Mouse (Mus musculus) hindbrain, postnatal 0 days (tissue): Measurements from ENCODE around the gene Itga8. TPM values are rescaled to one million over a fixed set of nuclear protein-coding genes. Genes with fewer than 3 reads are reported as not detected.
A peak's percentile ranks its signal among the peaks of the same experiment; 100 is the strongest.

Experiments used
- ATAC-seq: fragments of 200-750 bp; cut with Nextera tagmentation; 2 replicates; pipeline ENCODE4 v1.8.0; 2017; ENCODE audit warnings: mild to moderate bottlenecking, moderate TSS enrichment, moderate library complexity
- DNase-seq: peaks from one replicate; pipeline ENCODE4 v3.0.0-alpha.2; 2015; ENCODE audit warnings: low spot score
- H3K27ac ChIP-seq: fragments of 300-500 bp; sonication (generic); 2 replicates; pipeline ENCODE4 v1.5.1; 2014; ENCODE audit warnings: mild to moderate bottlenecking
- H3K27me3 ChIP-seq: fragments of 300-500 bp; sonication (generic); 2 replicates; pipeline ENCODE4 v1.6.1; 2014; ENCODE audit warnings: low read length, mixed read lengths; ENCODE audit not compliant: insufficient read depth
- H3K36me3 ChIP-seq: fragments of 300-500 bp; sonication (generic); 2 replicates; pipeline ENCODE4 v1.6.1; 2014; ENCODE audit warnings: low read length, mixed read lengths; ENCODE audit not compliant: insufficient read depth
- H3K4me1 ChIP-seq: fragments of 300-500 bp; sonication (generic); 2 replicates; pipeline ENCODE4 v1.6.1; 2014; ENCODE audit warnings: antibody characterized with exemption, low read length, mixed read lengths; ENCODE audit not compliant: insufficient read depth
- H3K4me2 ChIP-seq: fragments of 300-500 bp; sonication (generic); 2 replicates; pipeline ENCODE4 v1.6.1; 2014; ENCODE audit warnings: low read depth, mild to moderate bottlenecking, low read length, moderate library complexity, mixed read lengths
- H3K4me3 ChIP-seq: fragments of 300-500 bp; sonication (generic); 2 replicates; pipeline ENCODE4 v1.5.1; 2014; ENCODE audit warnings: low read length
- H3K9ac ChIP-seq: fragments of 300-500 bp; sonication (generic); replicated peaks from 2 replicates; pipeline ENCODE4 v1.6.1; 2014; ENCODE audit warnings: mild to moderate bottlenecking, low read length, moderate library complexity, mixed read lengths
- H3K9me3 ChIP-seq: fragments of 300-500 bp; sonication (generic); 2 replicates; pipeline ENCODE4 v1.6.1; 2016; ENCODE audit warnings: low read length, mixed read lengths
- CTCF ChIP-seq: IDR thresholded peaks from 2 replicates; pipeline ENCODE4 v1.5.1; 2016; ENCODE audit warnings: antibody characterized with exemption, control low read depth, low read depth
- WGBS: fragments of 180-500 bp; shearing (Covaris S2); extraction: QIAGEN DNeasy Blood & Tissue Kit; methylation state at CpG from one replicate; pipeline ENCODE4 v1.1.7; 2014; 5-methylcytosine and 5-hydroxymethylcytosine counted together
- polyA plus RNA-seq: library from polyadenylated mRNA; unstranded; fragments of >200 nt; fragmentation: Nextera tagmentation; extraction: Ambion mirVana; gene quantifications from 2 replicates; pipeline ENCODE4 v1.2.1, GENCODE M21; 2015
- total RNA-seq: library from RNA; depleted of rRNA; stranded (reverse); fragments of >200 nt; gene quantifications from 2 replicates; pipeline ENCODE4 v1.2.3, GENCODE M21; 2014

The Itga8 gene
- total and polyA plus RNA-seq, 2 experiments from 2014 or later: 2.9 to 3.6 TPM

DNA sequence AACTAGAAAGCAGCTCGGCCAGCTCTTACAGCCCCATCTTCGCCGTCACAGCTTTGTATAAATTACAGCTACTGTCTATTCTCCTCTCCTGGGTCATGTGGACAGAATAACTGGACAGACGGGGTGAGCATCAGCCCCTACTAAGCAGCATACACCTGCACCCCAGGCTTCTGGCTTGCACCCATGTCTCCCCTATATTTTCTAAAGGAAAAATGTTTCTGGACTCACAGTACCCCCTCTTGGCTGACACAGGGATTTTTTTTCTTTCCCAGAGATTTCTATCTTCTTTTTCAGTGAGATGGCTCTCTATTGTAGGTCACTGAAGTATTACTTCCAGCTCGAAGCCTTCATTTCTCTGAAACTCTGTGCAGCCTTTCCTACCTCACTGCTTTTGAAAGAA is 4.4 kb downstream of the Itga8 start:
- Histone ChIP-seq H3K9me3 (no peaks in the 10 kb centered on the region), H3K27ac (no peak overlapping the region), H3K27me3 (peaks cover 5% of the 10 kb centered on the region; the same call in 1 of the 2 replicates), H3K4me2 (no peak overlapping the region), H3K9ac (no peak overlapping the region), H3K36me3 (no peaks in the 10 kb centered on the region), H3K4me3 (no peak overlapping the region), H3K4me1 (peaks cover 8% of the 10 kb centered on the region)
- peak; percentile 52 for DNase-seq
- ATAC-seq: no peak
- WGBS: 66% methylated on average over 5 of the region's 5 CpGs
- TF ChIP-seq CTCF: peak; percentile 46

- H3K9ac ChIP-seq: no peak overlapping the region
- TF ChIP-seq CTCF: no peak
- H3K4me3 ChIP-seq: no peak overlapping the region
- 86% methylated on average over 6 of the region's 6 CpGs for WGBS
- DNase-seq: no peak
- H3K36me3 ChIP-seq: no peaks in the 10 kb centered on the region
- peaks cover 5% of the 10 kb centered on the region; the same call in 1 of the 2 replicates for H3K4me1 ChIP-seq
- H3K9me3 ChIP-seq: no peaks in the 10 kb centered on the region
- no peaks in the 10 kb centered on the region for H3K27me3 ChIP-seq
- H3K4me2 ChIP-seq: no peak overlapping the region
- no peak overlapping the region for H3K27ac ChIP-seq
- ATAC-seq: no peak
Observed at GRCm38 (mm10) chr2:12295150-12295549, 6.6 kb downstream of the Itga8 start.

DNA sequence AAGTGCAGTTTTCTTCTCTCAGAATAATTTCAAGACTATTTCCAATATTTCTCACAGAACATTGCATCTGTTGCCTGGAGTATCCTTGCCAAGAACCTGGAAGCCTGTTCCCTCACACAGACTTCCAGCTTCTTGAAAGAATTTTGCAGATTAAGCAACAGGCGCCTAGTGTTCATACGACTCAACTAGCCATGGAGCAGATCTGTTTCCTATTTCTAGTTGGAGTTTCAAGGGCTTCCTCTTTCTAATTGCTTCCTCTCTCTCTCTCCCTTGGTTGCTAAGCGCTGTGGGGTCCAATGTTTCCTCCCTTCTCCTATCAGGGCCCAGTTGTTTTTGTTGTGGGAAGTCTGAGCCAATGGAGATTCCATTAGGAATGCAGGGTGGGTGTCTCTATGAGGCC is 7.7 kb downstream of the Itga8 start:
- no peaks in the 10 kb centered on the region for H3K27me3 ChIP-seq
- H3K27ac ChIP-seq: no peak overlapping the region
- no peak overlapping the region for H3K4me3 ChIP-seq
- DNase-seq: no peak
- WGBS: 70% methylated on average over 3 of the region's 3 CpGs
- no peak for ATAC-seq
- H3K36me3 ChIP-seq: no peaks in the 10 kb centered on the region
- peaks cover 5% of the 10 kb centered on the region; the same call in 1 of the 2 replicates for H3K4me1 ChIP-seq
- H3K9me3 ChIP-seq: no peaks in the 10 kb centered on the region
- H3K4me2 ChIP-seq: no peak overlapping the region
- no peak for TF ChIP-seq CTCF
- no peak overlapping the region for H3K9ac ChIP-seq

DNA sequence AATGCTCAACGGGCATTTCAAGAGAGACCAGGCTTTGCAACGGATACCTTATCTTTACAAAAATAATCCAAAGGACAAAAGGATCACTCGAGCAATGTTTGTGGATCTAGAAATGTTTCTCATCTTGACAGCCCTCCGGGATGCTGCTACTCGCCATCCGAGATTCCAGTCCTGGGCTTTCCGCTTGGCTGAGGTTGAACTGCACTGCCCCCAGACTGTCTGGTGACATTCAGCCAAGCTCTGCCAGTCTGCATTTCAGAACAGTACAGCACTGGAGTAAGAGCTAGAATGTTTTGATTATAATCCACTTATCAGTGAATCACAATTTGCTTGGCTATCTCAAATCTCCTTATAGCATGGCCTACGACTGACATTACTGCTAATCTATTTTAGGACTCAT is 8.3 kb downstream of the Itga8 start:
- ATAC-seq (no peak), DNase-seq (peak; percentile 35)
- no peaks in the 10 kb centered on the region for H3K27me3 ChIP-seq
- H3K27ac ChIP-seq: no peak overlapping the region
- H3K36me3 ChIP-seq: no peaks in the 10 kb centered on the region
- peaks cover 5% of the 10 kb centered on the region; the same call in 1 of the 2 replicates for H3K4me1 ChIP-seq
- H3K9ac ChIP-seq: no peak overlapping the region
- H3K4me3 ChIP-seq: no peak overlapping the region
- WGBS: 58% methylated on average over 8 of the region's 8 CpGs
- no peaks in the 10 kb centered on the region for H3K9me3 ChIP-seq
- TF ChIP-seq CTCF: 0 out of 2 replicates have a peak, but pooled peaks have one; percentile 5
- H3K4me2 ChIP-seq: no peak overlapping the region

GRCm38 (mm10) chr2:12292023-12292820 is 9.5 kb downstream of the Itga8 start:
- peak; percentile 76 for DNase-seq
- H3K27ac ChIP-seq: no peak overlapping the region; the same call in 1 of the 2 replicates
- H3K27me3 ChIP-seq: no peaks in the 10 kb centered on the region
- H3K4me1 ChIP-seq: peaks cover 5% of the 10 kb centered on the region; the same call in 1 of the 2 replicates
- no peak overlapping the region for H3K9ac ChIP-seq
- no peak overlapping the region for H3K4me2 ChIP-seq
- peak; percentile 84 for ATAC-seq
- no peak for TF ChIP-seq CTCF
- H3K36me3 ChIP-seq: no peaks in the 10 kb centered on the region
- no peaks in the 10 kb centered on the region for H3K9me3 ChIP-seq
- WGBS: 27% methylated on average over 8 of the region's 8 CpGs
- no peak overlapping the region for H3K4me3 ChIP-seq

DNA sequence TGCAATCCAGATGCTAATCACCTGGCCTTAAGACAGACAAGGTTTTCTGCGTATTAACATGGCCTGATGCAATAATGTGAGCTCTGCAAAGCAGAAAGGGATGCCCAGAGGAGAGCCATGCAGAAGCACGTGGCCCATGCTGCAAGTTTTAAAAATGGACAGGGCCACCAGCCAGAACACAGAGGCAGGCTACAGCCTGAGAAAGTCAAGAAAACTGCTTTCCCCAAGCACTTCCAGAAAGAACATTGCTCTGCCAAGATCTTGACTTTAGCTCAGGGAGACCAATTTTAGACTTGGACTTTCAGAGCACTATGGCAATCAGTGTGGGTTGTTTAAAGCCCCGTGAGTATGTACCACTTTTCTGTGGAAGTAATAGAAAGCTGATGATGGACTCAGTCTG is 11.5 kb downstream of the Itga8 start:
- Histone ChIP-seq H3K9me3 (no peaks in the 10 kb centered on the region), H3K27ac (no peak overlapping the region), H3K27me3 (no peaks in the 10 kb centered on the region), H3K4me2 (no peak overlapping the region), H3K4me1 (peaks cover 5% of the 10 kb centered on the region; the same call in 1 of the 2 replicates), H3K4me3 (no peak overlapping the region), H3K36me3 (no peaks in the 10 kb centered on the region), H3K9ac (no peak overlapping the region)
- 89% methylated on average over 3 of the region's 3 CpGs for WGBS
- DNase-seq: no peak
- no peak for ATAC-seq
- TF ChIP-seq CTCF: no peak

- no peak overlapping the region for H3K4me3 ChIP-seq
- no peaks in the 10 kb centered on the region for H3K9me3 ChIP-seq
- no peak overlapping the region for H3K27ac ChIP-seq
- peaks cover 4% of the 10 kb centered on the region; the same call in 1 of the 2 replicates for H3K4me1 ChIP-seq
- ATAC-seq (no peak), DNase-seq (no peak)
- no peaks in the 10 kb centered on the region for H3K36me3 ChIP-seq
- WGBS: 93% methylated on average over 3 of the region's 3 CpGs
- no peak overlapping the region for H3K9ac ChIP-seq
- no peak for TF ChIP-seq CTCF
- no peak overlapping the region for H3K4me2 ChIP-seq
- H3K27me3 ChIP-seq: no peaks in the 10 kb centered on the region
Observed at GRCm38 (mm10) chr2:12287831-12288230, 13.9 kb downstream of the Itga8 start.
